Mouse (Mus musculus) cerebellum, adult 8-10 months (tissue): Measurements from ENCODE around the gene Srgap1.

Experiments
- DNase-seq: peaks from one replicate; pipeline ENCODE4 v3.0.0; 2022

The Srgap1 gene

DNA sequence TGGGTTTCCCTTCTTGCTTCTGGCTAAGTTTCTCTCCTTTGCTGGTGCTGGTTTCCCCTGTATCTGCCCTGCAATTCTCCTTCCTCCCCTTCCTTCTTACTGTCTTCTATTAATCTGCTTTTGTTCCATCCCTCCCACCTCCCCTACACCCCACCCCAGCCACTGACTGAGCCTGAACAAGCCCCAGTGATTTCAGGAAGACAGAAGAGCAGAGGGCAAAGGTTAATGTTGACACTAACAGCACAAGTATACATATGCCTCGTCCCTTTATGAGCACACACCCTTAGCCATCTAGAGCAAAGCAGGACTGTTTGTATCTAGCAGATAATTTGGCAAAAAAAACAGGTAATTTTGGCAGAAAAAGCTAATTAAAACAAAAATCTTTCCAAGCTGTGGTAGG is 291.3 kb downstream of the Srgap1 start:
- DNase-seq: no peak

DNA sequence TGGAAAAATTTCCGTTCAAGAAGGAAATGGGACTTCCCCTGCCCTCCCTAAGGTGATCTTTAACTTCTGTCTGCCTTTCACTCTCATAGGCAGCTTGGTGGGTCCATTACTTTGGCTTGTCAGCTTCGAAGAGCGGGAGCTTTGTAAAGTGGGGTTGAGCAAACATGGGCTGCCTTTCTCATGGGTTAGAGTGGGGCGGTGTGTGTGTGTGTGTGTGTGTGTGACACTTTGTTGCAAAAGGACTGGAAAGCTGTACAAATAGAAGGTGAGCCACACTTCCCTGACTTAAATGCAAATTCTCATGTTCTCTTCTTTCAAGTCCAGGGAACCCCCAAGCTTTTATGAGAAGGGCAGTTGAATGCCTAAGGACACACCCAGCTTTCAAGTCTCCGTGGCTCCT is 292.9 kb downstream of the Srgap1 start:
- DNase-seq: no peak

DNA sequence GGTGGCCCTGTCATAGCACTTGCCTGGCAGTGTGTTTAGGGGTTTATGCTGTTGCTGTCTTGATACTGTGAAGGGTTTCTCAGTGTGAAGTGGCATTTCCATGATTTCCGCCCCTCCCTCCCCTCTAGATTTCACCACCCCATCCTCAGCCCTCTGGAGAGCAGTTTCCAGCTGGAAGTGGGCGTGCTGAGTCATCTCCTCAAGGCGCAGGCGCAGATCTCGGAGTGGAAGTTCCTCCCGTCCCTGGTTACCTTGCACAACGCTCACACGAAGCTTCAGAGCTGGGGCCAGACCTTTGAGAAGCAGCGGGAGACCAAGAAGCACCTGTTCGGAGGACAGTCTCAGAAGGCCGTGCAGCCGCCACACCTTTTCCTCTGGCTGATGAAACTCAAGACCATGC is 296.9 kb downstream of the Srgap1 start:
- no peak for DNase-seq

DNA sequence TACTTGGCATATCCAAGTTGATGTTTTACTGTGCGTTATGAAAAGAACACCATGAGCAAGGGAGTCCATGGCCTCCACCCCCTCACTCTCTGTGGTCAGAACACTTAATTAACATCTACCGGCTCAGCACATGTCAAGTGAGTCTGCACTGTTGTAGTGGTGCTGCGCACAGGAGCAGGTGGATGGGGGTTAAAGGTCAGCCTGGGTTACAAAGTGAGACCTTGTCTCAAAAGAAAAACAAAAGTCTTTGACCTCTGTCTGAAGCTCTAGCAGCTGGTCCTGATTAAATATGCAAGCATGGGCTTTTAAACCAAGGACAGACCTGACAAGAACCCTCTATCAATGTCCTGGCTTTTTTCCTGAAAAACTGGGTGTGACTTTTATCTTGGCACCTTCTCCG is 304.8 kb downstream of the Srgap1 start:
- DNase-seq: no peak

DNA sequence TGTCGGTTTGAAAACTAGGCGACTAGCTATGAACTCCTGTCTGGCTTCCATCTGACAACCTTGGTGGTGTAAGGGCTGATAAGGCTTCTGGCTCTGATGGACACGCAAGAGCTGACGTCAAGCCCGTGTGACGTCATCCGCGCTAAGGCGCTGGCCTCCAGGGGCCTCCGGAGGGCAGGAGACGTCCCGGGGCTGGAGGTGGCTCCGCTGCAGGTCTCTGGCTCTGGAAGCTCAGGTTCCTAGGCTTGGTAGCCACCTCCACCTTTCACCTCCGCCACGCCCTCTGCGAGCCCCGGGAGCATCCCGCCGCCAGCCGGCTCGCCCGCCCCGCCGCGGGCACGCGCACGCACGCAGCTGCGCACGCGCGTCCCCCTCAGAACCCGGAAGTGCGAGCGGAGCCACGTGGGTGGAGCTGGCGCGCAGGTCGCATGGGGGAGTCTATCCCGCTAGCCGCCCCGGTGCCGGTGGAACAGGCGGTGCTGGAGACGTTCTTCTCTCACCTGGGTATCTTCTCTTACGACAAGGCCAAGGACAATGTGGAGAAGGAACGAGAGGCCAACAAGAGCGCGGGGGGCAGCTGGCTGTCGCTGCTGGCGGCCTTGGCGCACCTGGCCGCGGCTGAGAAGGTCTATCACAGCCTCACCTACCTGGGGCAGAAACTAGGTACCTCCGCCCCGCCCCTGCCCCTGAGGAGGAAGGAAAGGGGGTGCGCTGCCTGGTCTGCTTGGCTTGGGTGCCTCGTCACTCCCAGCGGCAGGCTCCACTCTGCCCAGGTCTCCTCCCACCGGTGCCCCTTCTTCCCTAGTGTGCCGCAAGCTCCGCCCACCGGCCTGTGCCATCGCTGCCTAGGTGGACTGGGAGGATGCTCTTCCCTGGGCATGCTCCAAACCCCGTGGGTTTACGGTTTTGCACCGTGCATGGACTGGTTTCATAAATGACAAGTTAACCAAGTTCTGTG is 307.3 kb downstream of the Srgap1 start, which contains the start of gene BC048403:
BC048403 (plus strand) TSS at position 390 of the 958 bp plus-strand sequence.
- peak; percentile 87 for DNase-seq

DNA sequence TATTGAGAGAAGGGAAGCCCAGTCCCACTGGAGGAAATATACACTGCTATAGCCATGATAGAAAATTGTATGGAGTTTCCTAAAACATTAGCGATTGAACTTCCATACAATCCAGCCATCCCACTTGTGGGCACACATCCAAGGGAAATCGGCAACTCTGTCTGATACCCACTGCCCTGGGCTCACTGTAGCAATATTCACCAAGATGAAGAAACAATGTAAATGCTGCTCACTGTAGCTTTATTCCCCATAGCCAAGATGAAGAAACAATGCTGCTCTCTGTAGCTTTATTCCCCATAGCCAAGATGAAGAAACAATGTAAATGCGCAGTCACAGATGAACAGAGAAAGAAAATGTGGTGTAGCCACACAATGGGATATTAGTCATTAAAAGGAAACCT is 309.9 kb downstream of the Srgap1 start:
- no peak for DNase-seq

DNA sequence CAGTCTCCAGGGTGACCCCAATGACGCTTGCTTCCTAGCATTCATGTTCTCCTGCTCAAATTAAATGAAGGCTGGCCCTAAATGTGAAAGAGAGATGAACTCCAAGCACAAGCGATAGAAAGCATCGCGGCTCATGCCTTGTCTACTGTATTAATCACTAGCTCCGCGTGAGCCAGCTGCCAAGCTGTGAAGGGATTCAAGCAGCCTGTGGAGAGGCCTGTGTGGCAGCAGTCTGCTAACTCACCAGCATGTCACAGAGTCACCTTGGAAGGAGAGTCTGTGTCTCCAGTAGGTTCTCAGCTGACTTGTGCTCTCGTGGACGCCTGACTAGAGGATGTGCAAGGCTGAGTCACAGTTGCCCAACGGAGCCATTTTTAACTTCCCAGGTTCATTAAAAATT is 314.6 kb downstream of the Srgap1 start:
- DNase-seq: no peak

DNA sequence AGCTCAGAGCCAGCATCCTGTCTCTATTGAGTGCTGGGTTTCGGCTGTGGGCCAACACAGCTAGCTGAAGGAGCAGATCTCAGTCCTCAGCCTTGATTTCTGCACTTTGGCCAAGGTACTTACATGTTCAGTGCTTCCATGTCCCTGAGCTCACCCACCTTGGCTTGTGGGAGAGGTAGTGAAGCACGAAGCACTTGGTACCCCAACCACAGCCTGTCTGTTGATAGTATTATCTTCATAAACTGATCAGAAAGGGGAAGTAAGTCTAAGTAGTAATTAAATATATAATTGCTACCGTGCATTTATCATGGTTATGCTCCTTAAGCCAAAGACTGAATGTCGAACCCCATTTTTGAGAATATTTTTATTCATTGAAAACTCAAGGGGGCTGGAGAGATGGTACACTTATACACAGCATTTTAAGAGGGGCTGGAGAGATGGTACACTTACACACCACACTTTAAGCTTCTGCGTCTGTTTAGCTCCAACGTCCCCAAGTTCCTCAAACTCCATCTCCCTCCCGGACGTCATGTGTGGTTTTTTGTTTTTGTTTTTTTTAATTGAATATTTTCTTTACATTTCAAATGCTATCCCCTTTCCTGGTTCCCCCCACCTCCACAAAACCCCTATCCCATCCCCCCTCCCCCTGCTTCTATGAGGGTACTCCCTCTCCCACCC is 315.9 kb downstream of the Srgap1 start:
- DNase-seq: no peak
